Mouse (Mus musculus) gastrocnemius, adult 2 months (tissue): ENCODE results near the gene Ezh1. TPM values are rescaled to one million over a fixed set of nuclear protein-coding genes. Genes with fewer than 3 reads are reported as not detected.

Experiments
- DNase-seq: peaks from one replicate; pipeline ENCODE4 v3.0.0; 2022
- H3K27ac ChIP-seq: fragments of 200-600 bp; 2 replicates; pipeline ENCODE4 v1.8.1; 2022; ENCODE audit warnings: mild to moderate bottlenecking
- H3K4me3 ChIP-seq: fragments of 200-600 bp; 2 replicates; pipeline ENCODE4 v1.8.1; 2022; ENCODE audit warnings: mild to moderate bottlenecking, moderate library complexity
- CTCF ChIP-seq: fragments of 200-600 bp; IDR thresholded peaks from 2 replicates; pipeline ENCODE4 v1.8.1; 2022; ENCODE audit warnings: antibody characterized with exemption, mild to moderate bottlenecking, moderate library complexity
- intact Hi-C: fragments of 180-260 bp; cut with DNase I; formaldehyde crosslinking; loops from one replicate; pipeline ENCODE4 v1.15.1; 2025
- total RNA-seq, 2 experiments: library from RNA; stranded (reverse); gene quantifications; 2 replicates each; pipeline ENCODE4 v1.2.3; 2021

Gene Ezh1
- total RNA-seq, 2 experiments from 2014 or later, result 25.9 to 26.3 TPM

- intact Hi-C loops, result no loop called here
- Histone ChIP-seq H3K27ac (peak overlapping the region; percentile 49), H3K4me3 (no peak overlapping the region)
- TF ChIP-seq CTCF, result no peak
- no peak for DNase-seq
Measured at GRCm38 (mm10) chr11:101221306-101221986, 4.8 kb downstream of the Ezh1 start.

- Histone ChIP-seq H3K27ac (peak overlapping the region; percentile 49), H3K4me3 (no peak overlapping the region)
- DNase-seq, result no peak
- intact Hi-C loops, result no loop called here
- TF ChIP-seq CTCF, result no peak
Measured at GRCm38 (mm10) chr11:101220853-101221252, 5.4 kb downstream of the Ezh1 start.

GRCm38 (mm10) chr11:101218436-101219055 is 7.7 kb downstream of the Ezh1 start:
- Histone ChIP-seq H3K4me3 (no peak overlapping the region), H3K27ac (no peak overlapping the region)
- no peak for DNase-seq
- intact Hi-C loops, result no loop called here
- no peak for TF ChIP-seq CTCF

- TF ChIP-seq CTCF, result no peak
- intact Hi-C loops, result no loop called here
- no peak for DNase-seq
- Histone ChIP-seq H3K27ac (no peak overlapping the region), H3K4me3 (no peak overlapping the region)
Measured at GRCm38 (mm10) chr11:101216936-101217335, 9.3 kb downstream of the Ezh1 start.

GRCm38 (mm10) chr11:101211970-101212369 is 14.3 kb downstream of the Ezh1 start:
- H3K4me3 ChIP-seq, result no peak overlapping the region
- DNase-seq, result no peak
- 0 out of 2 replicates have a peak overlapping the region, but pooled peaks have one; percentile 13 for H3K27ac ChIP-seq
- TF ChIP-seq CTCF, result peak; percentile 79
- intact Hi-C loops, result loop anchor here (1.0 to 2.0 kb wide), 3 partner anchors 36 to 183 kb away; partner anchors contain the start of gene Becn1

- no peak overlapping the region for H3K4me3 ChIP-seq
- peak; percentile 80 for TF ChIP-seq CTCF
- intact Hi-C loops, result no loop called here
- DNase-seq, result no peak
- H3K27ac ChIP-seq, result no peak overlapping the region
Measured at GRCm38 (mm10) chr11:101200986-101201385, 25.3 kb downstream of the Ezh1 start.

- intact Hi-C loops, result no loop called here
- no peak for TF ChIP-seq CTCF
Measured at GRCm38 (mm10) chr11:101199555-101199954, 26.7 kb downstream of the Ezh1 start.

GRCm38 (mm10) chr11:101196175-101196574 is 30.1 kb downstream of the Ezh1 start:
- intact Hi-C loops, result no loop called here
- H3K27ac ChIP-seq, result peak overlapping the region; percentile 43
- no peak for TF ChIP-seq CTCF
- DNase-seq, result no peak
- H3K4me3 ChIP-seq, result no peak overlapping the region

More at GRCm38 (mm10) chr11:101199555-101199954, 26.7 kb downstream of the Ezh1 start:
- no peak for DNase-seq
- H3K27ac ChIP-seq, result no peak overlapping the region
- H3K4me3 ChIP-seq, result no peak overlapping the region

- H3K27ac ChIP-seq, result peak overlapping the region; percentile 43
- DNase-seq, result no peak
- no peak overlapping the region for H3K4me3 ChIP-seq
- no peak for TF ChIP-seq CTCF
- intact Hi-C loops, result no loop called here
Measured at GRCm38 (mm10) chr11:101195571-101195970, 30.7 kb downstream of the Ezh1 start.

GRCm38 (mm10) chr11:101195101-101195500 is 31.2 kb downstream of the Ezh1 start:
- H3K27ac ChIP-seq, result peak overlapping the region; percentile 43
- no peak for DNase-seq
- H3K4me3 ChIP-seq, result no peak overlapping the region
- intact Hi-C loops, result no loop called here
- TF ChIP-seq CTCF, result no peak

GRCm38 (mm10) chr11:101194643-101195042 is 31.6 kb downstream of the Ezh1 start:
- intact Hi-C loops, result no loop called here
- DNase-seq, result no peak
- no peak for TF ChIP-seq CTCF
- Histone ChIP-seq H3K27ac (no peak overlapping the region), H3K4me3 (no peak overlapping the region)

- Histone ChIP-seq H3K27ac (no peak overlapping the region), H3K4me3 (no peak overlapping the region)
- DNase-seq, result no peak
- no peak for TF ChIP-seq CTCF
- intact Hi-C loops, result no loop called here
Measured at GRCm38 (mm10) chr11:101194137-101194536, 32.1 kb downstream of the Ezh1 start.

GRCm38 (mm10) chr11:101193076-101193475 is 33.2 kb downstream of the Ezh1 start:
- intact Hi-C loops, result no loop called here
- TF ChIP-seq CTCF, result no peak
- DNase-seq, result no peak
- H3K27ac ChIP-seq, result no peak overlapping the region
- no peak overlapping the region for H3K4me3 ChIP-seq
